Mouse (Mus musculus): Measurements from ENCODE around the gene Zbtb12. TPM values are rescaled to one million over a fixed set of nuclear protein-coding genes. Genes with fewer than 3 reads are reported as not detected.

Gene Zbtb12
- polyA plus RNA-seq, 2 experiments = 0.14 to 6.2 TPM

- peaks cover 17% of the 10 kb centered on the region for H3K36me3 ChIP-seq (replicated peaks; ENCODE audit: control insufficient read depth, insufficient read depth, low read depth)
- no peak overlapping the region for H3K9ac ChIP-seq (replicated peaks)
- ATAC-seq (ENCODE audit: insufficient read depth) (peak; percentile 65; the same call in 1 of the 2 replicates), DNase-seq (ENCODE audit: low read depth in 3 of 3, low spot score in 3 of 3) (peak; percentile 54 to 65 (median 58))
- H3K27ac ChIP-seq = no peak overlapping the region
- H3K4me1 ChIP-seq (replicated peaks; ENCODE audit: control insufficient read depth in 2 of 2, insufficient read depth in 2 of 2, low read length in 1 of 2) = no peaks in the 10 kb centered on the region
- no peaks in the 10 kb centered on the region for H3K9me3 ChIP-seq (ENCODE audit: control insufficient read depth, low read length)
- TF ChIP-seq EP300 (IDR thresholded peaks at IDR 0.05; ENCODE audit: low read depth) = no peak
- peak; percentile 99 for TF ChIP-seq CTCF (IDR thresholded peaks at IDR 0.05; ENCODE audit: low read depth)
- no peak overlapping the region for H3K4me3 ChIP-seq (ENCODE audit: insufficient read depth in 1 of 2, low read depth in 2 of 2, low read length in 2 of 2)
- 43% methylated on average over 5 of the region's 5 CpGs for WGBS (ENCODE audit: insufficient replicate concordance)
- H3K27me3 ChIP-seq (ENCODE audit: control insufficient read depth, insufficient read depth, low read length) = no peaks in the 10 kb centered on the region
- no peak overlapping the region for H3K4me2 ChIP-seq (ENCODE audit: low read depth)
Measured at GRCm38 (mm10) chr17:34911945-34912351, 32.7 kb downstream of the Zbtb12 start.

- H3K4me1 ChIP-seq (replicated peaks; ENCODE audit: control insufficient read depth in 2 of 2, insufficient read depth in 2 of 2, low read length in 1 of 2) = 0 out of 4 replicates have a peak, but pooled peaks cover 0 to 3% of the 10 kb centered on the region in 2 experiments
- H3K27ac ChIP-seq = no peak within 1 kb of the TSS
- TF ChIP-seq EP300 (IDR thresholded peaks at IDR 0.05; ENCODE audit: low read depth) (no peak), CTCF (IDR thresholded peaks at IDR 0.05; ENCODE audit: low read depth) (no peak)
- H3K27me3 ChIP-seq (ENCODE audit: control insufficient read depth, insufficient read depth, low read length) = no peaks in the 10 kb centered on the region
- ATAC-seq (ENCODE audit: insufficient read depth) = no peak
- H3K9ac ChIP-seq (replicated peaks) = no peak within 1 kb of the TSS
- peaks cover 7% of the 10 kb centered on the region for H3K36me3 ChIP-seq (replicated peaks; ENCODE audit: control insufficient read depth, insufficient read depth, low read depth)
- 42% methylated on average over 18 of the region's 18 CpGs for WGBS (ENCODE audit: insufficient replicate concordance)
- no peak for DNase-seq (ENCODE audit: low read depth in 3 of 3, low spot score in 3 of 3)
- no peak within 1 kb of the TSS for H3K4me3 ChIP-seq (ENCODE audit: insufficient read depth in 1 of 2, low read depth in 2 of 2, low read length in 2 of 2)
- H3K9me3 ChIP-seq (ENCODE audit: control insufficient read depth, low read length) = no peaks in the 10 kb centered on the region
- H3K4me2 ChIP-seq (ENCODE audit: low read depth) = no peak within 1 kb of the TSS
Measured at GRCm38 (mm10) chr17:34913930-34914665, 34.8 kb downstream of the Zbtb12 start, which contains the start of gene Slc44a4. Slc44a4 (plus strand) TSS chr17:34914466.

- 10% methylated on average over 11 of the region's 11 CpGs for WGBS (ENCODE audit: insufficient replicate concordance)
- Histone ChIP-seq H3K9me3 (ENCODE audit: control insufficient read depth, low read length) (no peaks in the 10 kb centered on the region), H3K4me3 (ENCODE audit: insufficient read depth in 1 of 2, low read depth in 2 of 2, low read length in 2 of 2) (no peak overlapping the region), H3K36me3 (replicated peaks; ENCODE audit: control insufficient read depth, insufficient read depth, low read depth) (peaks cover 5% of the 10 kb centered on the region), H3K4me1 (replicated peaks; ENCODE audit: control insufficient read depth in 2 of 2, insufficient read depth in 2 of 2, low read length in 1 of 2) (0 out of 4 replicates have a peak, but pooled peaks cover 0 to 3% of the 10 kb centered on the region in 2 experiments), H3K27me3 (ENCODE audit: control insufficient read depth, insufficient read depth, low read length) (no peaks in the 10 kb centered on the region), H3K27ac (no peak overlapping the region), H3K9ac (replicated peaks) (no peak overlapping the region), H3K4me2 (ENCODE audit: low read depth) (no peak overlapping the region)
- ATAC-seq (ENCODE audit: insufficient read depth) (peak; percentile 40; the same call in 1 of the 2 replicates), DNase-seq (ENCODE audit: low read depth in 3 of 3, low spot score in 3 of 3) (no peak)
- no peak for TF ChIP-seq EP300 (IDR thresholded peaks at IDR 0.05; ENCODE audit: low read depth)
- TF ChIP-seq CTCF (IDR thresholded peaks at IDR 0.05; ENCODE audit: low read depth) = peak; percentile 52
Measured at GRCm38 (mm10) chr17:34915410-34915831, 36.1 kb downstream of the Zbtb12 start.

GRCm38 (mm10) chr17:34916316-34916715 lies 37.0 kb downstream of the Zbtb12 start:
- Histone ChIP-seq H3K9ac (replicated peaks) (no peak overlapping the region), H3K27me3 (ENCODE audit: control insufficient read depth, insufficient read depth, low read length) (no peaks in the 10 kb centered on the region), H3K4me2 (ENCODE audit: low read depth) (no peak overlapping the region), H3K4me3 (ENCODE audit: insufficient read depth in 1 of 2, low read depth in 2 of 2, low read length in 2 of 2) (no peak overlapping the region), H3K27ac (no peak overlapping the region), H3K9me3 (ENCODE audit: control insufficient read depth, low read length) (no peaks in the 10 kb centered on the region), H3K36me3 (replicated peaks; ENCODE audit: control insufficient read depth, insufficient read depth, low read depth) (peaks cover 5% of the 10 kb centered on the region), H3K4me1 (replicated peaks; ENCODE audit: control insufficient read depth in 2 of 2, insufficient read depth in 2 of 2, low read length in 1 of 2) (0 out of 4 replicates have a peak, but pooled peaks cover 0 to 3% of the 10 kb centered on the region in 2 experiments)
- whole genome bisulfite sequencing (ENCODE audit: insufficient replicate concordance) = 68% methylated on average over 5 of the region's 5 CpGs
- DNase-seq (ENCODE audit: low read depth in 3 of 3, low spot score in 3 of 3) = no peak
- no peak for ATAC-seq (ENCODE audit: insufficient read depth)
- TF ChIP-seq EP300 (IDR thresholded peaks at IDR 0.05; ENCODE audit: low read depth) (no peak), CTCF (IDR thresholded peaks at IDR 0.05; ENCODE audit: low read depth) (no peak)

GRCm38 (mm10) chr17:34917188-34917587 lies 37.9 kb downstream of the Zbtb12 start:
- Histone ChIP-seq H3K36me3 (replicated peaks; ENCODE audit: control insufficient read depth, insufficient read depth, low read depth) (peaks cover 5% of the 10 kb centered on the region), H3K9me3 (ENCODE audit: control insufficient read depth, low read length) (no peaks in the 10 kb centered on the region), H3K4me2 (ENCODE audit: low read depth) (no peak overlapping the region), H3K4me1 (replicated peaks; ENCODE audit: control insufficient read depth in 2 of 2, insufficient read depth in 2 of 2, low read length in 1 of 2) (0 out of 4 replicates have a peak, but pooled peaks cover 0 to 3% of the 10 kb centered on the region in 2 experiments), H3K9ac (replicated peaks) (no peak overlapping the region), H3K27ac (no peak overlapping the region), H3K4me3 (ENCODE audit: insufficient read depth in 1 of 2, low read depth in 2 of 2, low read length in 2 of 2) (no peak overlapping the region), H3K27me3 (ENCODE audit: control insufficient read depth, insufficient read depth, low read length) (no peaks in the 10 kb centered on the region)
- no peak for TF ChIP-seq EP300 (IDR thresholded peaks at IDR 0.05; ENCODE audit: low read depth)
- TF ChIP-seq CTCF (IDR thresholded peaks at IDR 0.05; ENCODE audit: low read depth) = no peak
- 56% methylated on average over 9 of the region's 9 CpGs for WGBS (ENCODE audit: insufficient replicate concordance)
- ATAC-seq (ENCODE audit: insufficient read depth) (no peak), DNase-seq (ENCODE audit: low read depth in 3 of 3, low spot score in 3 of 3) (no peak)

All from liver, embryonic 14.5 days (tissue).